Mouse (Mus musculus) liver, postnatal 0 days (tissue): ENCODE measurements around the gene Cmya5. TPM values are rescaled to one million over a fixed set of nuclear protein-coding genes. Genes with fewer than 3 reads are reported as not detected.

Experiments used
- ATAC-seq: fragments of 200-750 bp; cut with Nextera tagmentation; 2 replicates; pipeline ENCODE4 v1.8.0; 2017; ENCODE audit warnings: mild to moderate bottlenecking, moderate library complexity
- DNase-seq: peaks from one replicate; pipeline ENCODE4 v3.0.0-alpha.2; 2016
- H3K27ac ChIP-seq: fragments of 300-500 bp; sonication (generic); 2 replicates; pipeline ENCODE4 v1.5.1; 2014; ENCODE audit warnings: antibody characterized with exemption, moderate library complexity, mild to moderate bottlenecking, low read depth
- H3K27me3 ChIP-seq: fragments of 300-500 bp; sonication (generic); 2 replicates; pipeline ENCODE4 v1.6.1; 2014; ENCODE audit warnings: low read length, control low read depth, mixed read lengths; ENCODE audit not compliant: insufficient read depth
- H3K36me3 ChIP-seq: fragments of 300-500 bp; sonication (generic); replicated peaks from 2 replicates; pipeline ENCODE4 v1.6.1; 2014; ENCODE audit warnings: mild to moderate bottlenecking, control low read depth, low read length, moderate library complexity, mixed read lengths; ENCODE audit not compliant: insufficient read depth
- H3K4me1 ChIP-seq: fragments of 300-500 bp; sonication (generic); 2 replicates; pipeline ENCODE4 v1.6.1; 2014; ENCODE audit warnings: antibody characterized with exemption, mild to moderate bottlenecking, control low read depth; ENCODE audit not compliant: insufficient read depth
- H3K4me2 ChIP-seq: fragments of 300-500 bp; sonication (generic); 2 replicates; pipeline ENCODE4 v1.6.1; 2014; ENCODE audit warnings: low read depth, mild to moderate bottlenecking, low read length, moderate library complexity, mixed read lengths
- H3K4me3 ChIP-seq: fragments of 300-500 bp; sonication (generic); 2 replicates; pipeline ENCODE4 v1.5.1; 2014; ENCODE audit warnings: low read depth, low read length
- H3K9ac ChIP-seq: fragments of 300-500 bp; sonication (generic); replicated peaks from 2 replicates; pipeline ENCODE4 v1.6.1; 2014; ENCODE audit warnings: mild to moderate bottlenecking, moderate library complexity
- H3K9me3 ChIP-seq: fragments of 300-500 bp; sonication (generic); 2 replicates; pipeline ENCODE4 v1.6.1; 2016; ENCODE audit warnings: mild to moderate bottlenecking, control low read depth, low read length, mixed read lengths
- CTCF ChIP-seq: sonication (generic); IDR thresholded peaks from 2 replicates; pipeline ENCODE4 v1.5.1; 2016; ENCODE audit warnings: antibody characterized with exemption, low read depth
- EP300 ChIP-seq: IDR thresholded peaks from 2 replicates; pipeline ENCODE4 v1.6.1; 2016; ENCODE audit warnings: antibody characterized with exemption, low read depth, mild to moderate bottlenecking
- WGBS: fragments of 180-500 bp; shearing (Covaris S2); extraction: QIAGEN DNeasy Blood & Tissue Kit; methylation state at CpG from one replicate; pipeline ENCODE4 v1.1.7; 2014; ENCODE audit not compliant: insufficient replicate concordance; 5-methylcytosine and 5-hydroxymethylcytosine counted together
- polyA plus RNA-seq: library from polyadenylated mRNA; unstranded; fragments of >200 nt; fragmentation: Nextera tagmentation; extraction: Ambion mirVana; gene quantifications from 2 replicates; pipeline ENCODE4 v1.2.1, GENCODE M21; 2015

Cmya5 gene
- polyA plus RNA-seq, 1 experiment from 2014 or later: 0.01 TPM

DNA sequence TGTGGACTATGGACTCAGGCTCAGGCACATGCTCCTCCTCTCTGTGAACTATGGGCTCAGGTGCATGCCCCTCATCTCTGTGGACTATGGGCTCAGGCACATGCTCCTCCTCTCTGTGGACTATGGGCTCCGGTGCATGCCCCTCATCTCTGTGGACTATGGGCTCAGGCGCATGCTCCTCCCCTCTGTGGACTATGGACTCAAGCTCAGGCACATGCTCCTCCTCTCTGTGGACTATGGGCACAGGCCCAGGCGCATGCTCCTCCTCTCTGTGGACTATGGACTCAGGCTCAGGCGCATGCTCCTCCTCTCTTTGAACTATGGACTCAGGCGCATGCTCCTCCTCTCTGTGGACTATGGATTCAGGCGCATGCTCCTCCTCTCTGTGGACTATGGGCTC is 47.9 kb downstream of the Cmya5 start:
- no peak overlapping the region for H3K9ac ChIP-seq
- no peak overlapping the region for H3K27ac ChIP-seq
- peaks cover 10% of the 10 kb centered on the region; the same call in 1 of the 2 replicates for H3K4me1 ChIP-seq
- H3K4me2 ChIP-seq: no peak overlapping the region
- ATAC-seq (peak; percentile 56; the same call in 1 of the 2 replicates), DNase-seq (no peak)
- no peaks in the 10 kb centered on the region for H3K27me3 ChIP-seq
- H3K4me3 ChIP-seq: no peak overlapping the region
- no peaks in the 10 kb centered on the region for H3K9me3 ChIP-seq
- TF ChIP-seq CTCF (no peak), EP300 (no peak)
- H3K36me3 ChIP-seq: no peaks in the 10 kb centered on the region
- WGBS: 89% methylated on average over 6 of the region's 6 CpGs

- H3K27me3 ChIP-seq: no peaks in the 10 kb centered on the region
- TF ChIP-seq EP300 (no peak), CTCF (no peak)
- H3K9me3 ChIP-seq: no peaks in the 10 kb centered on the region
- H3K36me3 ChIP-seq: no peaks in the 10 kb centered on the region
- no peak overlapping the region for H3K4me3 ChIP-seq
- H3K27ac ChIP-seq: no peak overlapping the region
- 71% methylated on average over 15 of the region's 15 CpGs for WGBS
- peak overlapping the region; percentile 10; the same call in 1 of the 2 replicates for H3K4me2 ChIP-seq
- H3K4me1 ChIP-seq: peaks cover 10% of the 10 kb centered on the region; the same call in 1 of the 2 replicates
- DNase-seq (no peak), ATAC-seq (no peak)
- no peak overlapping the region for H3K9ac ChIP-seq
Measured at GRCm38 (mm10) chr13:93095097-93095791, 49.3 kb downstream of the Cmya5 start.

GRCm38 (mm10) chr13:93094204-93094935 is 50.2 kb downstream of the Cmya5 start:
- TF ChIP-seq CTCF: 0 out of 2 replicates have a peak, but pooled peaks have one; percentile 3
- TF ChIP-seq EP300: no peak
- no peak for DNase-seq
- Histone ChIP-seq H3K9ac (no peak overlapping the region), H3K9me3 (no peaks in the 10 kb centered on the region), H3K4me1 (peaks cover 10% of the 10 kb centered on the region; the same call in 1 of the 2 replicates), H3K36me3 (no peaks in the 10 kb centered on the region), H3K4me2 (peak overlapping the region; percentile 10), H3K27me3 (no peaks in the 10 kb centered on the region), H3K4me3 (no peak overlapping the region), H3K27ac (0 out of 2 replicates have a peak overlapping the region, but pooled peaks have one; percentile 30)
- no peak for ATAC-seq
- WGBS: 38% methylated on average over 10 of the region's 10 CpGs

GRCm38 (mm10) chr13:93093697-93094096 is 50.8 kb downstream of the Cmya5 start:
- Histone ChIP-seq H3K4me3 (no peak overlapping the region), H3K4me2 (0 out of 2 replicates have a peak overlapping the region, but pooled peaks have one; percentile 10), H3K27ac (no peak overlapping the region), H3K36me3 (no peaks in the 10 kb centered on the region), H3K9ac (no peak overlapping the region), H3K9me3 (no peaks in the 10 kb centered on the region), H3K27me3 (no peaks in the 10 kb centered on the region), H3K4me1 (peaks cover 10% of the 10 kb centered on the region; the same call in 1 of the 2 replicates)
- no peak for DNase-seq
- TF ChIP-seq EP300: no peak
- TF ChIP-seq CTCF: no peak
- no peak for ATAC-seq
- WGBS: 36% methylated on average over 5 of the region's 5 CpGs

DNA sequence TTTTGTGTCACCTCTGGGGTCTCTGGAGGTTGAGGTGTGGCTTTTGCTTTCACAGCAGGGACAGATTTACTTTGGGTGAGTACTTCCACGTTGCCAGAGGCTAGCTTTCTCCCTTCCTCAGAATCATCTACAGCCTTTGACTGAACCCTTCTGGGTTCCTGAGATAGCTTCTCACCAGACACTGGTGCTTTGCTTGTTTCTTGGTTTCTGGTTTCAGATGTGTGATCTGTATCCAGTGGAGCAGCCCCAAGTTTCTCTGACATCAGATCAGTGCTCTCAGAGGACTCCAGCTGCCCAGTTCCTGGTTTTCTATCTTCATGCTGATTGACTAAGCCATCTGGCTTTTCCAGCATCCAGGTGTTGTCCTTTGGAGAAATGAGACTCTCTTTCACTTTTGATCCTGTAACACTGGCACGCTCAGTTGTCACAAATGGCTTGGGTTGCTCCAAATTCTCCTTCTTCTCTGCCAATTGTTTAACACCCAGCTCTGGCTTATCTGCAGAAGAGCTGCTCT is 51.6 kb downstream of the Cmya5 start:
- ATAC-seq (no peak), DNase-seq (no peak)
- Histone ChIP-seq H3K36me3 (no peaks in the 10 kb centered on the region), H3K27ac (no peak overlapping the region), H3K4me2 (no peak overlapping the region), H3K9ac (no peak overlapping the region), H3K9me3 (no peaks in the 10 kb centered on the region), H3K27me3 (no peaks in the 10 kb centered on the region), H3K4me3 (no peak overlapping the region), H3K4me1 (peaks cover 10% of the 10 kb centered on the region; the same call in 1 of the 2 replicates)
- TF ChIP-seq CTCF: no peak
- no peak for TF ChIP-seq EP300
- 56% methylated on average over 2 of the region's 2 CpGs for WGBS

- no peak for ATAC-seq
- no peak overlapping the region for H3K27ac ChIP-seq
- no peak for DNase-seq
- no peaks in the 10 kb centered on the region for H3K27me3 ChIP-seq
- TF ChIP-seq EP300: no peak
- no peak for TF ChIP-seq CTCF
- H3K9ac ChIP-seq: no peak overlapping the region
- H3K4me2 ChIP-seq: no peak overlapping the region
- no peaks in the 10 kb centered on the region for H3K36me3 ChIP-seq
- H3K4me1 ChIP-seq: peaks cover 10% of the 10 kb centered on the region; the same call in 1 of the 2 replicates
- H3K9me3 ChIP-seq: no peaks in the 10 kb centered on the region
- 77% methylated on average over 10 of the region's 10 CpGs for WGBS
- no peak overlapping the region for H3K4me3 ChIP-seq
Measured at GRCm38 (mm10) chr13:93091866-93092455, 52.6 kb downstream of the Cmya5 start.
